Mouse (Mus musculus): ENCODE measurements around the gene Cst3.
A peak's percentile ranks its signal among the peaks of the same experiment; 100 is the strongest.

Gene Cst3

DNA sequence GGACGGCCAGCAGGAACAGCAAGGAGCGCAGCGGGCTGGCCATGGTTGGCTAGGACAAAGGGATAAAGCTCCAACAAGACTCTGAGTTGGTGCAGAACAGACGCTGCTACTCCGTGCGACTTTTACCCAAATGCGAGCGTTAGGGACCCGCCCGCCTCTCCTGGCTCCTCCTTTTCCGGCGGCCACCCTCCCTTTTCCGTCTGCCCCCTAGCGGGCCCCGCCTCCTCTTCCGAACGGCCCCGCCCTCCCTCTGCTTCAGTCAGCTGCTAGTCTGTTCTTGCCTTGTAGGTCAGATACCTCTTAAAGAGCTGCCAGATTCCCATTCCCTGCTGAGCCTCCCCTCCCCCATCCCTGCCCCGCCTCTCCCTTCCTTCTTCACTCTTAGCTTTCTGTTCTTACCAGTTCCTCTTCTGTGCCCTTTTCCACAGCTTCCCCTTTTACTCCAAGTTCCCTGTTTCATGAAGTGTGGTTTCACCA lies at the start of gene Cst3:
Cst3 (minus strand) TSS at position 358 of the 477 bp plus-strand sequence.
- peak; percentile 93 for DNase-seq

DNA sequence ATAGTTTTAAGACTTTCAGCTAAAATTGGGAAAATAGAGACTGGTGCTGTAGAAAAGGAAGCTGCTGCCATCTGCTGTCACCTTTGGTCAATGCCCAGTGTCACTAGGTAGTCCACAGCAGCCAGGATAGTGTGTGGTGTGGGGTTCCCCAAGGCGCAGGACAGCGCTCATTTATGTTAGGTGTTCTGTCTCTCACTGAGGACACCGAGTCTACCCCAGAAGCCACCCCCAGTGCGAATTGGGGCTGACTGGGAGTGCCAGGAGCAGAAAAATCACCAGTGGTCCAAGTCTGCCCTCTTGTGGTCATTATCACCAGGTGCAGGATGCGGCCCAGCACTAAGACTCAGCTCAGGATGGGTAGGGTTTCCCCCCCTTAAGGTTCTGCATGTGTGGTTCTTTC lies 26.8 kb upstream of the Cst3 start:
- DNase-seq, result peak; percentile 42

DNA sequence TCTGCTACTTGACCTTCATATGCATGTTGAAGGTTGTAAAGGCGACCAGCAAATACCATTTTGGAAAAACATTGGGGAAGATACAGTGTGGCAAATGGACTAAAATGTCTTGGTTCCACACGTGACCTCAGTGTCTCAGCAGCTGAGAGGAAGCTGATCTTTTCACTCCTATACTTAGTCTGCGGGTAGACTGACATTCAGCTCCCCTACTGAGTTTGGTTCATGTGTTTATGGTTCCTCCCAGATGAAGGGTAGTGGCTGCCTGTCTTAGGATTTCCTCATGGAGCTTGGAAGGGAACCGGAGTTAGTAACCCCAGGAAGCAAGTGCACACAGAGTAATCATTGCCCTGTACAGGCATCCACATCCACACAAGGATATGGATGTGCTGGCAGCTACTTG lies 24.8 kb upstream of the Cst3 start:
- DNase-seq, result no peak

DNA sequence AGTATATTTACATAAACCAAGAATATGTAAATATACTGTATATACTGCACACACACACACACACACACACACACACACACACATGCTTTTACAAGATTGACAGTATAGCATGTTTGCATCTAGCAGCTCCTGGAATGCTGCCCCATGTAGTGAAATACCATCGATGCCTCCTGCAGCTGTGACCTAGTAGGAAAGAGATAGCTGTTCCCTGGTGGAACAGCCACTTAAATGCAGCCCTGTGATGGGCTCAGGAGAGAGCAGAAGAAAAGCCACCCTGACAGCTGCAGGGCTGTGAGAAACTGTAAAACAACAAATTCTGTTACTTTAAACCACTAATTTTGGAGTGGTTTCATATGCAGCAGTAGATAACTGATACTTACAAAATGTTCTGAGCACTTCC lies 20.7 kb upstream of the Cst3 start:
- no peak for DNase-seq

DNA sequence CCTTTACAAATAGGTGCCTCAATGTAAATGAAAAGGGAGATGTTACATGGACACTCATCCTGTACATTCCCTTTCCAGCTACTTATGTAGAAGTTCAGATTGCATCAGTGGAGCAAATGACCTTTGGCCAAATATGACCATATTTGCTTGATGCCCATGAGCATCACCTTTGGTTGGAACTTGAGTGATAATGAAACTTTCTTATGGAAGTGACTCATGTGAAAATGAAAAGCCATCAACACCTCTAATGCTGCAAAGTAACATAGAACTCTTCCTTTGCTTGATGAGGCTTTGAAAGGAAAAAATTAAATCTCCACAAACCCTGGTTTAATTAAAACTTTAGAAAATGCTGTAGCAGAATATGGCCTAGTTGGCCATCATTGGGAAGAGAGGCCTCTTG lies 17.6 kb upstream of the Cst3 start:
- no peak for DNase-seq

DNA sequence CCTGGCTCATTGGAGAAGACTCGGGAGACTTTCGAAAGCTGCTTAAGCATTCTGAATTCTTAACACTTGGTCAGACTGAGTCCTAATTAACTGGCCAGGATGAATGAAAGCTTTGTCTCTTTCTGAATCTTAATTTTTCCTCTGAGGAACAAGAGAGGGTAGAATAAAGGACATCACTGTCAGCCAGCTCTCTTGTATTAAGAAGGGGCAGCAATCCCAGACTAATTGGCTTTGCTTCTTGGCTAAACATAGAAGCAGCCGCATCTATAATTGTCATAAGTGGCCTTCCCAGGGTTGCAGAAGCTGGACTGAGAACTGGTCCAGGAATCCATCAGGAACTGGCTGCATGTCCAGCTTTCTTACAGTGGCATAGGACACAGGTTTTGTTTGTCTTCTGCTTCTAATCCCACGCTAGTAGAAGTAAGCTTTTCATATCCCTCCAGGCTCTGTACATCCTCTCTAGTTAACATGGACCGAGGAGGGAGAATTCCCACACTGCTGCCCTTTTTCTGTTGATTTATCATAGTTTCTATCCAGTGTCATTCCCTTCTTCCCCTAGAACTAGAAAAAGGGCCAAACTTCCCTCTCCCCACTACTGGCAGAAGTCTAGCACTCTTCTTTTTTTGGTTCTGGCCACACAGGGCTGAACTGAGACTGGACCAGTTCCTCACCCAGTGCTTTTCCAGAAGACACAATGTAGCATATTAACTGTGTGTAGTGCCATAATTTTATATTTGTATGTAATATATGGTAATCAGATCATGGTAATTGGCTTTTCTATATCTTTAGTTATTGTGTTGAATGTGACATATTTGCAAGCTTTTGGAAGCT lies 14.7 kb upstream of the Cst3 start:
- no peak for DNase-seq

DNA sequence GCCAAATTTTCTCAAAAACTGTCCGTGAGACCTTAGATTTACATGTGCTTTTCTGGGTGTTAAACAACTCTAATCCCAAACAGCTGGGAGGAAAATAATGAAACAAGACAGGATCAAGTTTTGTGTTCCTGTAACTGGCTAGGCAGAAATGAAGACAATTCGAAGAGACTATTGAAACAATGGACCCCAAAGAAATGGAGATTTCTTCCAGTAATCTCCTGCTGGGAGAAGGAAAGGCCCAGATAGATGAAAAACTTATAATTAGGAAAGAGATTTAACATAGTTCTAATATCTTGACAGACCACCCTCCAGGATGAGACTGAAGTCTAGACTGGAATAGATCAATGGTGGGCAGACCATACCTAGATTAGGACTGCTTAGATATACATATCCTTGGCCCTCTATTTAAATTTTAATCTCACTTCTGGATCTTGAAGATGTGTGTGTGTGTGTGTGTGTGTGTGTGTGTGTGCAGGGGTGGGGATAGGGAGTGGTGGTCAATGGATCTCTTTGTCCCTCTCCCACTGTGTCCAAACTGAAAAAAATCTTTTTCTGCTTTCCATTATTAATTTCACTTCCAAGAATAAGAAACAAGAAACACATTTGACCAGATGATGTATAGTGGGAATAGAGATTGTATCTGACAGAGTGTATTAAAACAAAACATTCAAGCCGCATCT lies 14.0 kb upstream of the Cst3 start:
- no peak for DNase-seq

DNA sequence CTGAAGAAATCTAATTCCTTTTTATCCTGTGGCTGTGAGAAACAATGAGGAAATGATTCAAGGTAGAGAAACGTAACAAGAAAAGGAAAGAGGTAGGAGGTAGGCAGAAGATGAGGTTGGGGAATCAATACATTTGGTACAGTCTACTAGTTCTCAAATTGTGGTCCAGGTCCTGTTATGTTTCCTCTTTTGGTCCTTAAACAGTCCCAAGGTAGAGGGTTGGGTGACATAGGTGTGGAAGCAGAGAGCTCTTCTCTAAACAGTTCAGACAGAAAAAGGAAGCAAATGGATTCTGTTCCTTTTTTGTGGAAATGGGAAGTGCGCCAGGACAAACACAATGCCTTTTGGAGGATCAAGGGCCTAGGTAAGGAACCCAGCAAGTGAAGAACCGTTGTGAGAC lies 13.4 kb upstream of the Cst3 start:
- no peak for DNase-seq

DNA sequence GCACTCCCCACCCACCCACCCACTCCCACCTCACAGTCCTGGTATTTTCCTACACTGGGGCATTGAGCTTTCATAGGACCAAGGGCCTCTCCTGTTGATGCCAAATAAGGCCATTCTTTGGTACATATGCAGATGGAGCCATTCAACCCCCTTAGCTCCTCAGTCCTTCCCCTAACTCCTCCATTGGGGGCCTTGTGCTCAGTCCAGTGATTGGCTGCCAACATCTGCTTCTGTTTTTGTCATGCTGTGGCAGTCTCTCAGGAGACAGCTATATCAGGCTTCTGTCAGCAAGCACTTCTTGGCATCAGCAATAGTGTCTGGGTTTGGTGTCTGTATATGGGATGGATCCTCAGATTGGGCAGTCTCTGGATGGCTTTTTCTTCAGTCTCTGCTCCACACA lies 9.2 kb upstream of the Cst3 start:
- DNase-seq, result no peak

DNA sequence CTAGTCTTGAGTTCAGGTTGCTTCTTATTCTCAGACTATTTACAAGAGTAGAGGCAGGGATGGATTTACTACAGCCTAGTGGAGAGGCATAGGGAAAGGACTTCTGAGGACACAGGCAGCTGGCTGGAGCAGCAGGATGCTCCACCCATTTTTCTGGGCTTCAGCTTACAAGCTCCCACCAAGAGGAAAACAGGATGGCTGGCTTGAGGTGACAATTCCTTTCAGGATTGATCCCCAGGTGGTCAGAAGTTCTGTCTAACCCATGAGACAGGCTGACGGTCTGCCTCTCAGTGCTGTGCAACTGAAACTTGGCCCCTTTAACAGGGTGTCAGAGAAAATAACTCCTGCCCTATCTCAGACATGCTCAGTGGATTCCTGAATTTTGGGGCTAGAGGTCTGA lies 3.7 kb upstream of the Cst3 start:
- DNase-seq, result no peak

DNA sequence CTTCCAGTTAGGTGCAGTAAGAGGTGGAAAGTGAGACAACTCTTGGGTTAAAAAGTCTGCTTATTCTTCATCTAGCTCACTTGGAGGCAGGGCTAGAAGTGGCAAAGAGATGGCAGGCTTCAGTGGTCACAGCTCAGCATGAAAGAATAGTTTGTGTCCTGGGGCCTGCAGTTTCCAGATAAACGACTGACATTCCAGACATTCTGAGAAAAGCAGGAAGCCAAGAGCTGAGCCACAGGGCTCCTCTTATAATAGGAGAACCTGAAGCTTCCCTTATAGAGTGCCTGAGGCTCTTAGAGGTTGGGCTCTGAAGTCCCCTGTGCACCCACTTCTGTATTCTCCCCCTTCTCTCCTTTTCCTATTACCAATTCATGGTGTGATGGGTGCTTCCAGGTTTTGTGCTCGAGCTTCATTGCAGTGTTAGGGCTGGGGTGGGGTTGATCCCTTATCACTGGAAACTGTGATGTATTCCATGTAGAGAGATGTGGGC lies 3.2 kb upstream of the Cst3 start:
- DNase-seq, result no peak

DNA sequence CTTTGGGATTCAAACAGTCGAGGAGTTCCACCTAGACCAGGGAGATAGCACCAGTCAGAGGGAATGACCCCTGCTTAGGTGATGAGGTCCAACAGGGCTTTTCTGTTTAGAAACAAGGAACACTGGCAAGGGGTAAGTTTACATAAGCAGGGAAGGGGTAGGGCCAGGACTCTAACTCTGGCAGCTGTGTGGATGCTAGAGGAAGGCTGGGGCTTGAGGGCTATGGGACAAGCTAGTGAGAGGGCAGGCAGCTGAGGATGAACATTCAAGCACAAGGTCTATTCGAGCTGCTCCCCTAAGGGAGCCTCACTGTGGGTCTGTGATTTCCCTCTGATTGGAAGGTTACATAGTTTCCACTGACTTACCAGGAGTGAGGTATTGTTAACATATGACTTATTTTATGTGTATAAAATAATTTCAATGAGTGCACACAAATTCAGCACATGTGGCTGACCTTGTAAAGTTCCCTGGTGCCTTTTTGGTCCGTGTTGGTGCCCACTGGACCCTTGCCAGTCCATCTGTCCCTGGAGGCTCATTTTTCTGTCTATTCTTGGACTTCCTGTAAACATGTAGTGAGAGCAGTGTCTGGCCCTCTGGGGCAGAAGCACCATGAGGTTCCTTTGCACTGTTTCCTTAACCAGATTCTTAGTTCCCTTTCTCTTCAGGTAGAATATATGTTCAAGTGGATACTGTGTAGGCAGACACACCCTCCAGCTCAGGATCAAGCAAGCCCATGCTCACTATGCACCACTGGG lies 1.7 kb upstream of the Cst3 start:
- no peak for DNase-seq

DNA sequence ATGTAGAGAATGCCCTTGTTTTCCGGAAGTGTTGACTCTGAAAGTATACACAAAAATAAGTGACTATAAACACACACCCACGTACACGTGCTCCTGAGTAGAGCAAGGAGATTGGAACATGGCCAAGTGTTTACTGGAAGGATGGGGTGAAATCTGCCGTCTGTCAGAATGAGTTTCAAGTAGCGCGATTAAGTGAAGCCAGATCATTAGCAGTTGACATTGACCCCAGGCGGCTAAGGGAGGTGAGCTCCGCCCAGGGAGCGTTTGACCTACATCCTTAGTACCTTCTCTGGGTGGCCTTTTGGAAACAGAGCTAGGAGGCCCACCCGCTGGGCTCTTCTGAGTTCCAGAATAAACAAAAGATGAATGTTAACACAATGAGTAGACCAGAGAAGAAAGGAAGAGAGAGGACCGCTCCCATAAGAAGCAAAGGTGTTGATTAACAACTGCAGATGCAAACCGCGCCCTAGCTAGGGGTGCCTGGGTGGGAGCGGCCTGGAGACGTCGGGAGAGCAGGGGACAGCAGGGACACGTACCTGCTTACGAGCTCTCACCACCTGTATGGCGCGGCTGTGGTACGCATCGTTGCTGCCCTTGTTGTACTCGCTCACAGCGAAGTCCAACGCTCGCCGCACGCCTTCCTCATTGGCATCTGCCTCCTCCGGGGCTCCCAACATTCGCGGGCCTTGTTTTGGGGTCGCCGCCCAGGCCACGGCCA lies 716 bp downstream of the Cst3 start:
- no peak for DNase-seq

DNA sequence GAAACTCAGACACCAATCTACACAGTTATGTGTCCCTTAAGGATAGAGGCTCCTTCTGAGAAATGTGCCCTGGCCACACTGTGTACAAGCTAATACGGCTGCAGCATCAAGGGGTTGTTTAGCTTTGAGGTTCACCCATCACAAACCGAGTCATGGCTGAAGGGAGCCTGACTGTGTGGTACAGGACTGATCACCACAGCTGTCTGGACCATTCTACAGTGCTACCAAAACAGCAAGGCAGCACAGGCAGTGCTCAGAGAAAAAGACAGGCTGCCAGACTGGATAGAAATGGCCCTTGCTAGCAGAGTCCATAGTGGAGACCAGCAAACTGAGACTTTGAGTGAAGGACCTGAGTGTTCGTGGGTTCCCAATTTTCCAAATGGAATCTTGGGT lies 1.3 kb downstream of the Cst3 start:
- DNase-seq, result no peak

DNA sequence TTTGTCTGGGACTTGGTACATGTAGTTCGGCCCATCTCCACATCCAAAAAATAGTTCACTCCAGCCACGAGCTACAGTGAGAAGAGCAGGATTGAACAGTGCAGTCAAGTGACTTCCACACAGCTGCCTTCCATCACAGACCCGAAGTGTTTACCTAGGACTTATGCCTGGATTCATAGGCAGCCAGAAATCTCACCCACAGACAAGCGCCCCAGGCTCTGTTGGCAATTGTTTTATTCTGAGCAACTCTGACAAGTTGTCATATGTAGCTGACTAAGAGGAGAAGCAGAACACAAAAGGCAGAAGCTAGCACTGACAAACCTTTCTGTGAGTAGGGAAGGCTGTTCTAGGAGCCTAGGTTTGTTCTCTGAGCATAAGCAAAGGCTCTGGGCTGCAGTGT lies 2.6 kb downstream of the Cst3 start:
- no peak for DNase-seq

DNA sequence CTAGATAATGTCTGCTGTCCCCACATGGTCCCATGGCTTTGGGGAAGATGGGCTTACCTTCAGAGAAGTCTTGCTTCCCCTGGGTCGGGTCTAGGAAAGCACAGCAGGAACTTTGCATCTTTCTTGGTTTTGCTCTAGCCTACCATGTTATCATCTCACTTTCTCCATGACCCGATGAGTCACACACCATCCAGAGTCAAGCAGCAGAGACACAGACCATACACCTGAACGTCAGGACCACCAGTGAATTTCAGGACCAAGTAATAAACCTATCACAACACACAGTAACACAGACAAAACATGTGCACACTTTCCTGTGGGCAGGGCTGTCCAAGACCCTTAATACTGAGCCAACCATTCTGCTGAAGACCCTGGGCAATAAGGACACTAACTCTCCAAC lies 5.0 kb downstream of the Cst3 start:
- no peak for DNase-seq

DNA sequence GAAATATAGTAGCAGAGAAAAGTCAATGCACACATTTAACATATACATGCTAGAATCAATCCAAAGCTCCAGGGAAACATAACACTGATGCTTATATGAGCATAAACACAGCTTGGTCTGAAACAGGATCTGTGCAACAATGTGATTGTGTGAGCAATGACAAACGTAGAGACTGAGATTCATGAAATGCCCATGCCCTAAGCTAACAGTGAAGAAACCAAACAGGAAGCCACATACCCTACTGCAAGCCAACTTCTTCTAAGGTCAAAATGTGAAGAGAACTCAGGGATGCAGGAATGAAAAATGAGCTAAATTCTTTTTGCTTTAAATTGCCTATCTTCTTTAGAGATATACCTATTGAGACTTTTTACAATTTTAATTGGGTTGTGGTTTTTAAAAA lies 6.5 kb downstream of the Cst3 start:
- DNase-seq, result no peak

DNA sequence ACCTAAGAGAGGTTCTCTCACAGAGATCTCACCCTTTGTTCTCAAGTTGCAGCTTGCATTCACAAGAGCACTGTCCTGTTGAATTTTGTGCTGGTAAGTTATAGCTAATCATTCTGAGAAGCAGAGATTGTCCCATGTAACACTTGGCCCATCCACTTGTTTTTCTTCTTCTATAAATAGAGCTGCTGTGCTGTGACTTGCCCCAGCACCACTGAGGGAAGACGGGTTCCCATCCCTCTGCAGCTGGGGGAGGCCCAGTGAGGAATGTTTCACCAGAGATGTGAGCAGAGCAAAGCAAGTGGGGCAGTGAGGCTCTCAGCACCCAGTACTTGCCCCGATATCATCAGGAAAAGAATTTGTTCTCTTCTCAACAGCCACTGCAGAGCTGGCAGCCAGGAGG lies 10.5 kb downstream of the Cst3 start, which contains the start of gene 9230104L09Rik:
9230104L09Rik (minus strand) TSS at position 73 of the 400 bp plus-strand sequence.
- no peak for DNase-seq

DNA sequence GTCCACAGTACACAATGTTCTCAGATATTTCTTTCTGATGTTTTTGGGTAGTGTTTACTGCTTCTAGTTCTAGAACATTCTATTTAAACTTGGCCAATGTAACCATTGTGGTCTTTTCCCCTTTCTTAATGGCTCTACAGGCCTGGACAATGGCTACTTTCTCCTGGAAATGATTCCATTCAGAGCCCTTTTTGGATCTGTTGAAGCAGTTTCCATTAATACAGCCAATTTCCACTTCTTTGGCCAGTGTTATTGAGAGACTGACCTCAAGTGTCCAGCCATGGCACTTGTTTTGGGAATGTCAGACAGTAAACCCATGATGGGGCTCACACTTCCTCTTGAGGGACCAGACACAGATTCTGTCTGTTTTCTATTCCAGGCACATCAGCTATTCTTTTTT lies 13.8 kb downstream of the Cst3 start:
- DNase-seq, result no peak

DNA sequence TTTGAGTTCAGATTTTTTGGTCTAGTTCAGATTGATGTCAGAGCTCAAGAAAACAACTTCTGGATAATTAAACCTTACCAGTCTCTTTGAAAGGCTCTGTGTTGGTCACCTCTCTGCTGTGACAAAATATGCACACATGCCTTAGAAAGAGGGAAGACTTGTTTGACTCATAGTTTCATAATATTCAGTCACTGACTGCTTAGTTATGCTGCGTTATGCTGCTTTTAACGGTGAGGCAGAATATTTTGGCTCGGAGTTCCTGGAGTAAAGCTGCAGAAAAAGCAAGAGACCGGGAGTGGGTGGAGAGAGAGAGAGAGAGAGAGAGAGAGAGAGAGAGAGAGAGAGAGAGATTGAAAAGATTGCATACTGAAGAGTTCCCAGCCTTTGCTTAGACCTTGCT lies 14.5 kb downstream of the Cst3 start:
- no peak for DNase-seq

DNA sequence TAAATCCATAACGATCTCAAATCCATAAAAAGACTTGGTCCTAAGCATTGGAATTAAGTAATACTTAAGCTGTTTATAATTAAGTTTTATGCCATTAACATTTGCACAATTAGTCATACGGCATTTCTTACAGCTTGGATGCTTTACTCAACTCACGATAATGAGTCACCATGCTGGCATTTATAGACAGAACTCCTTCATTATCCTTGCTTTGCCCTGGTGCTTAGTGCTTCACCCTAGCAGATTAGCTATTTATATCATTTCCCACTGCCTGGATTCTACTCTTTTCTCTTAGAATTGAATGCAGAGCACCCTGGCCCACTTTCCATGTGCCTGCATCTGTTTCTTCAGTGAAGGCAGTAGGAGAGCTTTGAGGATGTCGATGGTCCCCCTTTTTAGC lies 18.0 kb downstream of the Cst3 start:
- DNase-seq, result no peak

DNA sequence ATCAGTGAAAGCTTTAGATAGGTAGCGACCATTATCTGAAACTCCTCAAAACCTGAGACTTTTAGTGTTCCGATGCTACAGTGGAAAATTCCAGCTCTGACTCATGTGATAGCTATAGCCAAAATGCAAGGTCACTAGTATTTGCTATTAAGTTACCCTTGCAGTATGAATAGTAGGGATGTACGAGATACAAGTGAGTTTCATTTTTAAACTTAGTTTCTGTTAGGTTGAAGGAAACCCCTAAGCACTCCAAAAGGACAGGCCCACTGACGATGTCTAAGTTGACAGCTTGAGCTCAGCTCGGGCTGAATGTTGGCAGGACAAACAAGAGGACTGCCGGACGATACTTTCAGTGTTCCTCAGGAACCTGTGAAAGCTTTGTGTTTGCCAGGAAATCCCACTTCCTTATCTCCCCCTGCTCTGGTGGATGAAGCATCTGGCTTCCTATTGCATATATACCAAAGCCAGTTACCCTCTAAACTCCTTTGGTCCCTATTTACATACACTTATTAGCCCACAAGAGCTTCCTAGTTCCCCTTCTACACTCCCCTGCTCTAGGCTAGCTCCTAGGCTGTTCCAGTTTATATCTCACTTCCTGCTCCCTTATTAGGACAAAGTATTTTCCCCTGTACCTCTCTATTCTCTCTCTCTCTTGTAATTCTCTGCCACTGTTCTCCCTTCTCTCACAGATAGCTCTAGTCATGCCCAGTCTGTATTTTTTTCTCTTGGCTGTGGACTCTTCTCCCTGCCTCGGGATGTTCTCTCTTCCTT lies 18.7 kb downstream of the Cst3 start:
- DNase-seq, result no peak
